Mouse (Mus musculus) right cerebral cortex, adult 18-20 months (tissue): ENCODE results near the gene Bst2.

Source experiments
- DNase-seq: peaks from one replicate; pipeline ENCODE4 v3.0.0; 2022; ENCODE audit warnings: mixed read lengths

The Bst2 gene

GRCm38 (mm10) chr8:71516786-71517185, 20.5 kb downstream of the Bst2 start:
- no peak for DNase-seq

GRCm38 (mm10) chr8:71515043-71515442, 22.2 kb downstream of the Bst2 start:
- DNase-seq: no peak

- DNase-seq: no peak
Measured at GRCm38 (mm10) chr8:71513018-71513754, 24.1 kb downstream of the Bst2 start.

GRCm38 (mm10) chr8:71511644-71512043, 25.6 kb downstream of the Bst2 start, which contains the start of gene Plvap:
Gene Plvap, minus strand, starts transcription at chr8:71511752.
- DNase-seq: no peak

GRCm38 (mm10) chr8:71509316-71509715, 27.9 kb downstream of the Bst2 start:
- no peak for DNase-seq

- DNase-seq: peak; percentile 92
Measured at GRCm38 (mm10) chr8:71507589-71508104, 29.6 kb downstream of the Bst2 start.

GRCm38 (mm10) chr8:71505979-71506378, 31.3 kb downstream of the Bst2 start:
- DNase-seq: no peak

- DNase-seq: no peak
Measured at GRCm38 (mm10) chr8:71505326-71505725, 31.9 kb downstream of the Bst2 start.

GRCm38 (mm10) chr8:71504349-71504748, 32.9 kb downstream of the Bst2 start:
- no peak for DNase-seq

- no peak for DNase-seq
Measured at GRCm38 (mm10) chr8:71498816-71499690, 38.2 kb downstream of the Bst2 start.

GRCm38 (mm10) chr8:71497881-71498501, 39.3 kb downstream of the Bst2 start:
- no peak for DNase-seq

GRCm38 (mm10) chr8:71497077-71497645, 40.1 kb downstream of the Bst2 start:
- DNase-seq: no peak

- DNase-seq: no peak
Measured at GRCm38 (mm10) chr8:71496481-71496880, 40.8 kb downstream of the Bst2 start.

- DNase-seq: no peak
Measured at GRCm38 (mm10) chr8:71495811-71496210, 41.4 kb downstream of the Bst2 start.

GRCm38 (mm10) chr8:71495039-71495438, 42.2 kb downstream of the Bst2 start:
- DNase-seq: peak; percentile 78

GRCm38 (mm10) chr8:71488454-71488853, 48.8 kb downstream of the Bst2 start:
- peak; percentile 90 for DNase-seq

- peak; percentile 87 for DNase-seq
Measured at GRCm38 (mm10) chr8:71487691-71488445, 49.4 kb downstream of the Bst2 start, which contains the start of gene Gtpbp3. Gene Gtpbp3, plus strand, starts transcription at chr8:71488103.

GRCm38 (mm10) chr8:71486136-71486529, 51.1 kb downstream of the Bst2 start:
- DNase-seq: no peak

- DNase-seq: peak; percentile 92
Measured at GRCm38 (mm10) chr8:71485142-71486135, 51.8 kb downstream of the Bst2 start, which contains the start of gene Ano8. Gene Ano8, minus strand, starts transcription at chr8:71485963.

- no peak for DNase-seq
Measured at GRCm38 (mm10) chr8:71484736-71485135, 52.5 kb downstream of the Bst2 start.
